Mouse (Mus musculus) MEL (cell line): ENCODE measurements around the gene Dlg2.

Experiments used
- CTCF ChIP-seq, 3 experiments: IDR thresholded peaks in 2 of 3; conservative IDR thresholded peaks in 1 of 3; 2 replicates each; pipeline ENCODE4 v1.5.1; 2011 to 2012; ENCODE audit warnings: low read length in 3 of 3, low read depth in 2 of 3, mild to moderate bottlenecking in 2 of 3, improper control_type of control experiment in 1 of 3, inconsistent platforms in 1 of 3, mixed read lengths in 1 of 3, moderate library complexity in 1 of 3; ENCODE audit not compliant: control insufficient read depth in 1 of 3, insufficient read depth in 1 of 3, poor library complexity in 1 of 3, severe bottlenecking in 1 of 3
- MAFK ChIP-seq: IDR thresholded peaks from 2 replicates; pipeline ENCODE4 v1.6.1; 2011; ENCODE audit warnings: low read depth, mild to moderate bottlenecking, low read length, improper control_type of control experiment, borderline replicate concordance
- POLR2AphosphoS5 ChIP-seq: IDR thresholded peaks from 2 replicates; pipeline ENCODE4 v1.6.1; 2012; ENCODE audit warnings: low read depth, borderline replicate concordance, mild to moderate bottlenecking, inconsistent platforms, low read length, moderate library complexity, mixed read lengths

DNA sequence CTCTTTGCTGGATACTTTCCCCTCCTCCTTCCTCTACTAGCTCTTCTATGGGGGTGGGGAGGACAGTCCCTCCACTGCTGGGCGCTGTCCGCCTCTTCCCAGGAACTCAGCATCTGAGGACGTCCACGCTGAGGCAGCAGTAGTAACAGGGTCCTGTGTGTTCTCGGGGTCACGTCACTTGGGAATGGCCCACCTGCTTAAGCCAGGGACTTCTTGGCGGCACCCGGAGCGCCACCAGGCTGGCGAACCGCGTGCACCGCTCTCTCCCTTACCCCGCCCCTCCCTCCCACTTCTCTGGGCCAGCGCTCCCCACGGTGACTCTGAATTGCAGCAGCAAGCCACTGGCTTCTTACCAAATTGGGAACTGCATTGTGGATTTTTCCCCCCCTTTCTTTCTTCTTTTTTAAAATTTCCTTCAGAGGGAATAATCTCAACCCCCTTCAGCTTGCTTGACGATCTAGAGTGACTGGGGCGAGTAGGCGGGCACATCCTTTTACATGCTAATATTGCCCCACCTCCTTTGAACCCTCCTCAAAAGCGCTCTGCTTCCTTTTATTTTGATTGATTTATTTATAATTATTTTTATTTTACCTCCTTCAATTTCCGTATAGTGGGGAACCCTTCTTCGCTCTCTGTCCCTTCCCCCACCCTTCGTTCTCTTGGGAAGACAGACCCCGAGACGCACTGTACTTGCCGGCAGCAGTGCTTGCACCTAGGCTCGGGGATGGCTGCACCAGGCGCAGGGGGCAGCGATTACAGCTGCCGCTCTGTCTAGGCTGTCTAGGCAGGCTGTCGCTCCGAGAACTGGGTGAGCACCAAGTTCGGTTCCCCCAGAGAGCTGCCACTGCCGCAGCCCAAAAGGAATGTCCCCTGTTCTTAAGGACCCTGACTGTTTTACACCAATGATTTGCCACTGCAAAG is 785.8 kb downstream of the Dlg2 start:
- TF ChIP-seq CTCF (IDR thresholded peaks at IDR 0.05 in 2 of 3, conservative IDR thresholded peaks at IDR 0.05 in 1 of 3; ENCODE audit: control insufficient read depth in 1 of 3, insufficient read depth in 1 of 3, low read depth in 2 of 3, low read length in 3 of 3, poor library complexity in 1 of 3, severe bottlenecking in 1 of 3) (no peak), POLR2AphosphoS5 (no peak), MAFK (no peak)
